Comparison of ENCODE assay signal across 23 mouse cellular contexts in genomic region chr16:16255217-16255616, GRCm38 (mm10). TPM values are rescaled to one million over a fixed set of nuclear protein-coding genes. Genes with fewer than 3 reads are reported as not detected.
DNase-seq lines count a peak whose midpoint lies in the region; ATAC-seq lines count a peak whose summit lies in the region.
"Had no signal": no experiment of that assay in that cellular context is flagged by ENCODE, and none has a peak within 500 bp of the region (broad histone marks: within the 10 kb centered on the region; RNA-seq: fewer than 3 reads in every experiment).

No protein-coding gene starts in this region.

- H3K36me3 ChIP-seq in heart, embryonic 10.5 days, result peaks cover 23% of the 10 kb centered on the region
- H3K36me3 ChIP-seq in heart, embryonic 15.5 days, result peaks cover 8% of the 10 kb centered on the region; the same call in 1 of the 2 replicates
- H3K36me3 ChIP-seq in neural tube, embryonic 12.5 days, result no peaks in the 10 kb centered on the region
- H3K36me3 ChIP-seq: embryonic facial prominence, embryonic 15.5 days; forebrain, embryonic 10.5 days; hindbrain, embryonic 10.5 days; intestine, embryonic 15.5 days had no signal

- DNase-seq in heart, embryonic 10.5 days (ENCODE audit: low spot score), result no peak
- DNase-seq in heart, adult 11 months, result no peak
- no peak for DNase-seq in heart, postnatal 4 days
- DNase-seq in neural tube, embryonic 10.5 days (ENCODE audit: extremely low spot score, low spot score), result no peak
- DNase-seq in thymus, postnatal 25 days, result no peak
- DNase-seq: adrenal gland, postnatal 10 days; cerebellum, adult 11-12 months; cerebellum, adult 9-10 months; cerebellum, postnatal 25 days; gastrocnemius, adult 2 months; gastrocnemius, postnatal 25 days; kidney, adult 18-20 months had no signal

- H3K4me2 ChIP-seq in heart, embryonic 15.5 days, result no peak overlapping the region
- H3K4me2 ChIP-seq in neural tube, embryonic 12.5 days (replicated peaks), result no peak overlapping the region
- H3K4me2 ChIP-seq: embryonic facial prominence, embryonic 15.5 days; hindbrain, embryonic 14.5 days; intestine, embryonic 15.5 days had no signal

- no peaks in the 10 kb centered on the region for H3K9me3 ChIP-seq in heart, embryonic 10.5 days
- no peaks in the 10 kb centered on the region for H3K9me3 ChIP-seq in heart, embryonic 15.5 days (replicated peaks)
- H3K9me3 ChIP-seq in neural tube, embryonic 12.5 days, result no peaks in the 10 kb centered on the region
- H3K9me3 ChIP-seq: embryonic facial prominence, embryonic 15.5 days; forebrain, embryonic 10.5 days; hindbrain, embryonic 10.5 days; intestine, embryonic 15.5 days had no signal

- peaks cover 50% of the 10 kb centered on the region for H3K4me1 ChIP-seq in heart, embryonic 10.5 days
- peaks cover 34% of the 10 kb centered on the region for H3K4me1 ChIP-seq in heart, embryonic 15.5 days (replicated peaks)
- H3K4me1 ChIP-seq in neural tube, embryonic 12.5 days, result no peaks in the 10 kb centered on the region
- H3K4me1 ChIP-seq: embryonic facial prominence, embryonic 15.5 days; intestine, embryonic 15.5 days had no signal

- H3K27me3 ChIP-seq in heart, embryonic 10.5 days (ENCODE audit: insufficient read depth, poor library complexity, severe bottlenecking), result no peaks in the 10 kb centered on the region
- no peaks in the 10 kb centered on the region for H3K27me3 ChIP-seq in heart, embryonic 15.5 days
- no peaks in the 10 kb centered on the region for H3K27me3 ChIP-seq in neural tube, embryonic 12.5 days (replicated peaks)
- H3K27me3 ChIP-seq: CH12.LX; embryonic facial prominence, embryonic 15.5 days; intestine, embryonic 15.5 days had no signal

- no peak overlapping the region for H3K9ac ChIP-seq in heart, embryonic 15.5 days
- no peak overlapping the region for H3K9ac ChIP-seq in neural tube, embryonic 12.5 days
- H3K9ac ChIP-seq: embryonic facial prominence, embryonic 15.5 days; hindbrain, embryonic 14.5 days; intestine, embryonic 15.5 days had no signal

- no peak overlapping the region for H3K4me3 ChIP-seq in heart, embryonic 10.5 days
- H3K4me3 ChIP-seq in heart, embryonic 15.5 days, result no peak overlapping the region
- H3K4me3 ChIP-seq in neural tube, embryonic 12.5 days, result no peak overlapping the region
- H3K4me3 ChIP-seq: embryonic facial prominence, embryonic 15.5 days; erythroblast, embryonic 14.5 days; forebrain, embryonic 10.5 days; gastrocnemius, adult 2 months; hindbrain, embryonic 10.5 days; intestine, embryonic 15.5 days had no signal

- no peak for ATAC-seq in heart, embryonic 15.5 days (replicated peaks; ENCODE audit: insufficient number of reproducible peaks, insufficient read depth, low FRiP score, low read depth)
- ATAC-seq in neural tube, embryonic 12.5 days (ENCODE audit: low FRiP score, low read depth), result peak; percentile 39; the same call in 1 of the 2 replicates
- ATAC-seq: forebrain, embryonic 14.5 days; intestine, embryonic 15.5 days had no signal

- 57% methylated on average over 1 of the region's 1 CpGs for WGBS in heart, embryonic 10.5 days
- WGBS in heart, embryonic 15.5 days, result 56% methylated on average over 1 of the region's 1 CpGs
- WGBS in neural tube, embryonic 12.5 days, result 73% methylated on average over 1 of the region's 1 CpGs

- H3K27ac ChIP-seq in heart, embryonic 10.5 days, result peak overlapping the region; percentile 59; the same call in 1 of the 2 replicates
- peak overlapping the region; percentile 85 for H3K27ac ChIP-seq in heart, embryonic 15.5 days
- H3K27ac ChIP-seq in neural tube, embryonic 12.5 days, result no peak overlapping the region
- H3K27ac ChIP-seq: embryonic facial prominence, embryonic 15.5 days; forebrain, embryonic 10.5 days; gastrocnemius, adult 2 months; hindbrain, embryonic 14.5 days; intestine, embryonic 15.5 days had no signal

RNA-seq across cellular contexts. Expression of gene Pkp2, which starts 42.1 kb away (rescaled TPM):
- 66.8 and 109 TPM in 2 replicates for polyA plus RNA-seq in heart, embryonic 10.5 days (2016; fragmentation: Nextera tagmentation; extraction: Ambion mirVana)
- polyA plus RNA-seq in heart, embryonic 15.5 days (2015; fragmentation: Nextera tagmentation; extraction: Ambion mirVana), result 107 and 114 TPM in 2 replicates
- total RNA-seq in heart, postnatal 4 days (2021), result 100 to 1,000 TPM; 160 to 171 TPM
- 2.0 and 2.1 TPM in 2 replicates for polyA plus RNA-seq in neural tube, embryonic 12.5 days (2016; fragmentation: Nextera tagmentation; extraction: Ambion mirVana)
- total RNA-seq: granulocyte monocyte progenitor cell, adult 5-6 weeks had no signal
- polyA plus RNA-seq: erythroblast, embryonic 14.5 days had no signal

RNA-seq across cellular contexts. Expression of gene Yars2, which starts 47.5 kb away (rescaled TPM):
- polyA plus RNA-seq in heart, embryonic 10.5 days (2016; fragmentation: Nextera tagmentation; extraction: Ambion mirVana), result 44.5 and 53.1 TPM in 2 replicates
- polyA plus RNA-seq in heart, embryonic 15.5 days (2015; fragmentation: Nextera tagmentation; extraction: Ambion mirVana), result 38.4 and 41.1 TPM in 2 replicates
- 10 to 100 TPM; 30.8 to 35.1 TPM for total RNA-seq in heart, postnatal 4 days (2021)
- 36.1 and 37.7 TPM in 2 replicates for polyA plus RNA-seq in neural tube, embryonic 12.5 days (2016; fragmentation: Nextera tagmentation; extraction: Ambion mirVana)

Comparison
In these comparisons a context has a peak if more than half of its experiments do, and no peak if none do; other contexts are left out.
1. RNA of gene Pkp2, which starts 42.1 kb away (polyA plus RNA-seq): 107 to 114 TPM in heart, embryonic 15.5 days and 66.8 to 109 TPM in heart, embryonic 10.5 days; 2.0 to 2.1 TPM in neural tube, embryonic 12.5 days; every median in the first group is over 10 times any median in the second.